Mouse (Mus musculus): Measurements from ENCODE around the gene Hist1h4a. TPM values are rescaled to one million over a fixed set of nuclear protein-coding genes. Genes with fewer than 3 reads are reported as not detected.
"Not testable (repeated sequence)": the region's sequence is repeated elsewhere in the genome, so short reads cannot be mapped to it uniquely, and the experiment has no call there.

Gene Hist1h4a
- polyA plus RNA-seq, 1 experiment from 2014 or later = not detected

DNA sequence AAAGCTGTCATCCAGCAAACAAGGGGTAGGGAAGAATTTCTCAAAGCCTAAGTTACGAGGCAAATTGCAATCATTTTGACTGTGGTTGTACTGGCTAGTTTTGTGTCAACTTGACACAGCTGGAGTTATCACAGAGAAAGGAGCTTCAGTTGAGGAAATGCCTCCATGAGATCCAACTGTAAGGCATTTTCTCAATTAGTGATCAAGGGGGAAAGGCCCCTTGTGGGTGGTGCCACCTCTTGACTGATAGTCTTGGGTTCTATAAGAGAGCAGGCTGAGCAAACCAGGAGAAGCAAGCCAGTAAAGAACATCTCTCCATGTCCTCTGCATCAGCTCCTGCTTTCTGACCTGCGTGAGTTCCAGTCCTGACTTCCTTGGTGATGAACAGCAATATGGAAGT lies 8.6 kb upstream of the Hist1h4a start, which contains the start of gene Trim38:
Trim38 (plus strand) TSS at position 301 of the 400 bp plus-strand sequence.
- not testable (repeated sequence) for H3K4me3 ChIP-seq (ENCODE audit: low read depth, low read length)

DNA sequence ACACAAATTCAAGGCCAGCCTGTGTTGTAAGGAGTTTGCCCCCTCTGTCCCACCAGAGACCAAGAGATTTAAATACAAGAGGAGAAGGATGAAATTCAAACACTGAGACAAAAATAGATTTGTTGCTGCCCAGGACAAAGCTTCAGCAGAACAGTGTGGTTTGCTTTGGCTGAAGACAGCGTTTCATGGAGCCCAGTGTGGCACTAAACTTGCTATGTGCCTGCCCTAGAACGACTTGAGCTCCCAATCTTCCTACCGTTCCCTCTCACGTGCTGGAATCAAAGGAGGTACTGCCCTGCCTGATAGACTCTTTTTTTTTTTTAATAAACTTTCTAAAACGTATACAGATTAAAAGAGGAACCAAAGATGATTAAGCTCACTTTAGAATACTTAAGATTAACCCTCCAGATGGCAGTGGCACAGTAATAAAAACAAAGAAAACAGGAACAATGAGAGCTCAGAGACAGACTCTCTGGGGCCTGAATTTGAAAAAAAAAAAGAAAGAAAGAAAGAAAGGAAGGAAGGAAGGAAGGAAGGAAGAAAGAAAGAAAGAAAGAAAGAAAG lies 7.9 kb upstream of the Hist1h4a start:
- Histone ChIP-seq H3K9me3 (replicated peaks; ENCODE audit: control insufficient read depth, low read length) (no peaks in the 10 kb centered on the region), H3K27me3 (ENCODE audit: control insufficient read depth, insufficient read depth, low read length) (no peaks in the 10 kb centered on the region), H3K4me2 (no peak overlapping the region), H3K36me3 (ENCODE audit: control insufficient read depth, insufficient read depth, low read length) (no peaks in the 10 kb centered on the region), H3K4me3 (ENCODE audit: low read depth, low read length) (no peak overlapping the region), H3K4me1 (ENCODE audit: control insufficient read depth, insufficient read depth, low read length) (peaks cover 5% of the 10 kb centered on the region), H3K9ac (ENCODE audit: low read depth, low read length) (no peak overlapping the region), H3K27ac (ENCODE audit: low read depth, low read length) (no peak overlapping the region)
- WGBS (ENCODE audit: insufficient replicate concordance) = 53% methylated on average over 5 of the region's 5 CpGs
- ATAC-seq (replicated peaks; ENCODE audit: insufficient number of reproducible peaks, low FRiP score, low TSS enrichment) = no peak

More for the DNA sequence above, 8.6 kb upstream of the Hist1h4a start, which contains the start of gene Trim38:
- H3K4me1 ChIP-seq (ENCODE audit: control insufficient read depth, insufficient read depth, low read length); ATAC-seq (replicated peaks; ENCODE audit: insufficient number of reproducible peaks, low FRiP score, low TSS enrichment); H3K9ac ChIP-seq (ENCODE audit: low read depth, low read length); H3K36me3 ChIP-seq (ENCODE audit: control insufficient read depth, insufficient read depth, low read length); H3K27me3 ChIP-seq (ENCODE audit: control insufficient read depth, insufficient read depth, low read length); H3K4me2 ChIP-seq; H3K27ac ChIP-seq (ENCODE audit: low read depth, low read length); H3K9me3 ChIP-seq (replicated peaks; ENCODE audit: control insufficient read depth, low read length): not testable (repeated sequence)
- 88% methylated on average over 2 of the region's 2 CpGs for WGBS (ENCODE audit: insufficient replicate concordance)

DNA sequence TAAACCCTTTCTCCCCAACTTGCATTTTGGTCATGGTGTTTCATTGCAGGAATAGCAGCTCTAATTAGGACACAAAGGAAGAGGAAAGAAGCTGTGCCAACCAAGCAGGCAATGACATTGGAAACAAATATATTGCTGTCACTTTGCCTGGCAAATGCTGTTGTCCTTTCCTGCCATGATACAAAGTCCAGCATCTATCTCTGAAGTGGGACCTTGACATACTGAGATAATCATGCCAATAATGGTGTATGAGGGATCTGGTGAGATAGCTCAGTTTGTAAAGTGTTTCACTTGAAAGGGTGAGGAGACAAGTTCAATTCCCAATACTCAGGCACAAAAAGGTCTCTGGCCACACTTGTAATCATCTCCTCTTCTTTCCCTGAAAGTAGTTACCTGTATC lies 5.7 kb upstream of the Hist1h4a start:
- ATAC-seq (replicated peaks; ENCODE audit: insufficient number of reproducible peaks, low FRiP score, low TSS enrichment) = no peak

DNA sequence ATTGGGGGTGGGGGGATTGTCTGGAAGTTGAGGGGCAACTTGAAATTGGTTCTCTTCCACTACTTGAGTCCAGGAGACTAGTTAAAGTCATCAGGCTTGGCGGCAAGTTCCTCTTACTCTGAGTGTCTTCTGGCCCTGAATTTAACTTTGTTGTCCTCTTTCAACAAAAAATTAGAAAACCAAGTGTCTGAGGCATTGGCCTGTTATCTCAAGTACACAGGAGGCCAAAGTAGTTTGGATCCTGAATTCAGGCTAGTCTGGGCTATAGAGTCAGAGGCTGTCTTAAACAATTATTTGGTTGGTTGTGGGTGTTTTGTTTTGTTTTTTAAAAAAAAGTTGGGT lies 4.1 kb upstream of the Hist1h4a start:
- Histone ChIP-seq H3K27ac (ENCODE audit: low read depth, low read length) (peak overlapping the region; percentile 22; the same call in 1 of the 2 replicates), H3K9ac (ENCODE audit: low read depth, low read length) (no peak overlapping the region), H3K27me3 (ENCODE audit: control insufficient read depth, insufficient read depth, low read length) (no peaks in the 10 kb centered on the region), H3K4me2 (peak overlapping the region; percentile 95), H3K36me3 (ENCODE audit: control insufficient read depth, insufficient read depth, low read length) (no peaks in the 10 kb centered on the region), H3K9me3 (replicated peaks; ENCODE audit: control insufficient read depth, low read length) (no peaks in the 10 kb centered on the region), H3K4me3 (ENCODE audit: low read depth, low read length) (no peak overlapping the region), H3K4me1 (ENCODE audit: control insufficient read depth, insufficient read depth, low read length) (peaks cover 13% of the 10 kb centered on the region)
- WGBS (ENCODE audit: insufficient replicate concordance) = 58% methylated on average over 1 of the region's 1 CpGs
- no peak for ATAC-seq (replicated peaks; ENCODE audit: insufficient number of reproducible peaks, low FRiP score, low TSS enrichment)

More for the DNA sequence above, 5.7 kb upstream of the Hist1h4a start:
- H3K4me2 ChIP-seq = no peak overlapping the region
- H3K9me3 ChIP-seq (replicated peaks; ENCODE audit: control insufficient read depth, low read length) = no peaks in the 10 kb centered on the region
- no peak overlapping the region for H3K9ac ChIP-seq (ENCODE audit: low read depth, low read length)
- peaks cover 8% of the 10 kb centered on the region for H3K4me1 ChIP-seq (ENCODE audit: control insufficient read depth, insufficient read depth, low read length)
- H3K36me3 ChIP-seq (ENCODE audit: control insufficient read depth, insufficient read depth, low read length) = no peaks in the 10 kb centered on the region
- H3K27me3 ChIP-seq (ENCODE audit: control insufficient read depth, insufficient read depth, low read length) = no peaks in the 10 kb centered on the region
- no peak overlapping the region for H3K4me3 ChIP-seq (ENCODE audit: low read depth, low read length)
- H3K27ac ChIP-seq (ENCODE audit: low read depth, low read length) = no peak overlapping the region

DNA sequence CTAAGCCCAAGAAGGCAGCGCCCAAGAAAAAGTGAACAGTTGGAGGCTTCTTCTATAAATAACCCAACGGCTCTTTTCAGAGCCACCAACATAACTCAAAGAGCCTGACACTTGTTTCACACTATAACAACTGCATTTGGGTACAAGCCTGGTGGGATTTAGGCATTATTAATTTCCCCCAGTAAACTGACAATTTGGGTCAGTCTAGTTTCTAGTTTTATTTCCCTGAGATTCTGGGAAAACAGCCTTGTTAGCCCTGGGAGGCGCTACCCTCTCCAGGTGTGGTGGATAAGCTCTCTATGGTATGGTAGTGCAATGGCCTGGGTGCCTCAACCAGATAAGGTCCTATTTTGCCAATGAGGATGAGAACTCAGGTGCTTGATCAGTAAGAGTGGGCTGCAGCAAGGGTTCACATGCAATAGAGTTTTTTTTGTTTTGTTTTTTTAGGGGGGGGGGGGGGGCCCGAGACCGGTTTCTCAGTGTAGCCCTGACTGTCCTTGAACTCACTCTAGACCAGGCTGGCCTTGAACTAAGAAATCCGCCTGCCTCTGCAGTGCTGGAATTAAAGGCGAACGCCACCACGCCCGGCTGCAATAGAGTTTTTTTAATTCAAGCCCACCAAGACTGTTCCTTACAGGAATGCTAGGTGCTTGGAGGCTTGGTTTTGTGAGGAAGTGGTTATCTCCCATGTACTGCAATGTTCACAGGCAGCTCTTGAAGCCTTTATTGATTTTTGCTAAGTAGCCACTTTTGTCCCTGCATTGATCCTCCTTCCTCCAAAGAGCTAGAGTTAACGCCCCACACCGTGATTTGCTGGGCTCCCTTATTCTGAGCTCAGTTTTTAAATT lies 3.5 kb upstream of the Hist1h4a start:
- Histone ChIP-seq H3K27me3 (ENCODE audit: control insufficient read depth, insufficient read depth, low read length) (no peaks in the 10 kb centered on the region), H3K9ac (ENCODE audit: low read depth, low read length) (peak overlapping the region; percentile 84), H3K4me2 (peak overlapping the region; percentile 95), H3K9me3 (replicated peaks; ENCODE audit: control insufficient read depth, low read length) (no peaks in the 10 kb centered on the region), H3K27ac (ENCODE audit: low read depth, low read length) (peak overlapping the region; percentile 98), H3K4me1 (ENCODE audit: control insufficient read depth, insufficient read depth, low read length) (peaks cover 16% of the 10 kb centered on the region), H3K4me3 (ENCODE audit: low read depth, low read length) (peak overlapping the region; percentile 56), H3K36me3 (ENCODE audit: control insufficient read depth, insufficient read depth, low read length) (no peaks in the 10 kb centered on the region)
- no peak for ATAC-seq (replicated peaks; ENCODE audit: insufficient number of reproducible peaks, low FRiP score, low TSS enrichment)
- 32% methylated on average over 12 of the region's 12 CpGs for WGBS (ENCODE audit: insufficient replicate concordance)

DNA sequence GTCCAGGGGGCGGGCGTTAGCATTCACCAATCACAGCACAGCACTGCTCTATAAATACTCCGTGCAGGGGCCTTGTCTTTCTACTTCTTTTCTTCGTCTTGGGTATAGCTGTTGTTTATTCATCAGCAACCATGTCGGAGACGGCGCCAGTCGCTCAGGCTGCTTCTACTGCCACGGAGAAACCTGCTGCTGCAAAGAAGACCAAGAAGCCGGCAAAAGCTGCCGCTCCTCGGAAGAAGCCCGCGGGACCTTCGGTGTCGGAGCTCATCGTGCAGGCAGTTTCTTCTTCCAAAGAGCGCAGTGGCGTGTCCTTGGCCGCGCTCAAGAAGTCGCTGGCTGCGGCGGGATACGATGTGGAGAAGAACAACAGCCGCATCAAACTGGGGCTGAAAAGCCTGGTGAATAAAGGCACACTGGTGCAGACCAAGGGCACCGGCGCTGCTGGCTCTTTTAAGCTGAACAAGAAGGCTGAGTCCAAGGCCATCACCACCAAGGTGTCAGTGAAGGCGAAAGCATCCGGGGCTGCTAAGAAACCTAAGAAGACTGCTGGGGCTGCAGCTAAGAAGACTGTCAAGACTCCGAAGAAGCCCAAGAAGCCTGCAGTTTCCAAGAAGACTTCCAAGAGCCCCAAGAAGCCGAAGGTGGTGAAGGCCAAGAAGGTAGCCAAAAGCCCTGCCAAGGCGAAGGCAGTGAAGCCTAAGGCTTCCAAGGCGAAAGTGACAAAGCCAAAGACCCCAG lies 2.7 kb upstream of the Hist1h4a start, which contains the start of gene Hist1h1a:
Hist1h1a (plus strand) TSS at position 81 of the 738 bp plus-strand sequence.
- H3K36me3 ChIP-seq (ENCODE audit: control insufficient read depth, insufficient read depth, low read length) = no peaks in the 10 kb centered on the region
- peak within 1 kb of the TSS; percentile 56 for H3K4me3 ChIP-seq (ENCODE audit: low read depth, low read length)
- peak; percentile 60 for ATAC-seq (replicated peaks; ENCODE audit: insufficient number of reproducible peaks, low FRiP score, low TSS enrichment)
- WGBS (ENCODE audit: insufficient replicate concordance) = 4% methylated on average over 34 of the region's 34 CpGs
- no peaks in the 10 kb centered on the region for H3K9me3 ChIP-seq (replicated peaks; ENCODE audit: control insufficient read depth, low read length)
- no peaks in the 10 kb centered on the region for H3K27me3 ChIP-seq (ENCODE audit: control insufficient read depth, insufficient read depth, low read length)
- peak within 1 kb of the TSS; percentile 95 for H3K4me2 ChIP-seq
- peak within 1 kb of the TSS; percentile 98 for H3K27ac ChIP-seq (ENCODE audit: low read depth, low read length)
- peaks cover 16% of the 10 kb centered on the region for H3K4me1 ChIP-seq (ENCODE audit: control insufficient read depth, insufficient read depth, low read length)
- peak within 1 kb of the TSS; percentile 84 for H3K9ac ChIP-seq (ENCODE audit: low read depth, low read length)

DNA sequence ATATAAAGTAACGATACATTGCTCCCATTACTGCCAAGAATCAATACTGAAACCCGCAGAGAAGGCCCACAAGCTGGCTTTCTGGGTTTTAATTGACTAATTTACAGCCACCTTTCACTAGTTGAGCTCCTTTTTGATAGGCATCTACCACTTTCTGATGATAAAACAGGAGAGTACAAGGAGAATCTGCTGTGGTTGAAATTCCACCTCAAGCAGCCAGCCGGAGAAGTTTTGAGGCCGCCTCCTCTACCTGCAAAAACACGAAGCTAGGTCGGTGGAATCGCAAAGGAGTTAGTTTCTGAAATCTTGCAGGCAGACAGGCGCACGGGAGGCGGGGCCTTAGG lies 2.2 kb upstream of the Hist1h4a start:
- WGBS (ENCODE audit: insufficient replicate concordance) = 2% methylated on average over 10 of the region's 10 CpGs
- H3K9me3 ChIP-seq (replicated peaks; ENCODE audit: control insufficient read depth, low read length) = no peaks in the 10 kb centered on the region
- H3K9ac ChIP-seq (ENCODE audit: low read depth, low read length) = peak overlapping the region; percentile 84
- no peaks in the 10 kb centered on the region for H3K36me3 ChIP-seq (ENCODE audit: control insufficient read depth, insufficient read depth, low read length)
- H3K4me1 ChIP-seq (ENCODE audit: control insufficient read depth, insufficient read depth, low read length) = peaks cover 16% of the 10 kb centered on the region
- peak overlapping the region; percentile 98 for H3K27ac ChIP-seq (ENCODE audit: low read depth, low read length)
- peak overlapping the region; percentile 56 for H3K4me3 ChIP-seq (ENCODE audit: low read depth, low read length)
- ATAC-seq (replicated peaks; ENCODE audit: insufficient number of reproducible peaks, low FRiP score, low TSS enrichment) = no peak
- no peaks in the 10 kb centered on the region for H3K27me3 ChIP-seq (ENCODE audit: control insufficient read depth, insufficient read depth, low read length)
- H3K4me2 ChIP-seq = peak overlapping the region; percentile 95

DNA sequence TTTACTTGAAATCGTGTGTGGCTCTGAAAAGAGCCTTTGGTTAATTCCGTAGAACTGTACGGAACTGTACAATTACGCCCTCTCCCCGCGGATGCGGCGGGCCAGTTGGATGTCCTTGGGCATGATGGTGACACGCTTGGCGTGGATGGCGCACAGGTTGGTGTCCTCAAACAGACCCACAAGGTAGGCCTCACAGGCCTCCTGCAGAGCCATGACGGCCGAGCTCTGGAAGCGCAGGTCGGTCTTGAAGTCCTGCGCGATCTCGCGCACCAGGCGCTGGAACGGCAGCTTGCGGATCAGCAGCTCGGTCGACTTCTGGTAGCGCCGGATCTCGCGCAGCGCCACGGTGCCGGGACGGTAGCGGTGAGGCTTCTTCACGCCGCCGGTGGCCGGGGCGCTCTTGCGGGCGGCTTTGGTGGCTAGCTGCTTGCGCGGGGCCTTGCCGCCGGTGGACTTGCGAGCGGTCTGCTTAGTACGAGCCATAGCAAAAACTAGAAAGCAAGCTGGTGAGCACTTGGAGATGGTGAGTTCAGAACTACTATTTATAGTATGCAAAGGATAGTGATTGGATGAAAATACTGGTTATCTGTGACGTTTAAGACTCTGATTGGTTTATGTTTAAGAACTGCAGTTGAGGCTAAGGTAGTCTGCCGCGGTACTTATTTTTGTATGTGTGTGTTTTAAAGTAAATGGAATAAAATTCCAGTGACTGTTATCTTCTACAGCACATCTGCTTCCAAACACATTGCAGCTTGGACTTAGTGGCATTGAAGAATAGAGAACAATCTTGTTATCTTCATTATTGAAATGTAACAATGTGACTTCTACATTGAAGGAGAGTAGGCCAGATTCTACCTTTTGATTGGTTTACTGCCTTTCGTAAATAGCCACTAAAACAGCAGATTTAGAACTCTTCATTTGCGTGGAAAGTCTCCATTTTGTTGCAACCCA lies 1.1 kb upstream of the Hist1h4a start, which contains the start of gene Hist1h3a:
Hist1h3a (minus strand) TSS at position 516 of the 951 bp plus-strand sequence.
- H3K36me3 ChIP-seq (ENCODE audit: control insufficient read depth, insufficient read depth, low read length); H3K27me3 ChIP-seq (ENCODE audit: control insufficient read depth, insufficient read depth, low read length); H3K9me3 ChIP-seq (replicated peaks; ENCODE audit: control insufficient read depth, low read length): not testable (repeated sequence)
- H3K4me3 ChIP-seq (ENCODE audit: low read depth, low read length) = peak within 1 kb of the TSS; percentile 56
- peak within 1 kb of the TSS; percentile 84 for H3K9ac ChIP-seq (ENCODE audit: low read depth, low read length)
- peak within 1 kb of the TSS; percentile 98 for H3K27ac ChIP-seq (ENCODE audit: low read depth, low read length)
- H3K4me2 ChIP-seq = peak within 1 kb of the TSS; percentile 95
- ATAC-seq (replicated peaks; ENCODE audit: insufficient number of reproducible peaks, low FRiP score, low TSS enrichment) = peak; percentile 49; the same call in 1 of the 2 replicates
- under 1% methylated on average over 30 of the region's 52 CpGs for WGBS (ENCODE audit: insufficient replicate concordance)
- peaks cover 19% of the 10 kb centered on the region for H3K4me1 ChIP-seq (ENCODE audit: control insufficient read depth, insufficient read depth, low read length)

Data from heart, embryonic 11.5 days (tissue).